ENCODE assay signal across 8 mouse cellular contexts in genomic region chr6:145173781-145174191, GRCm38 (mm10). TPM values are rescaled to one million over a fixed set of nuclear protein-coding genes. Genes with fewer than 3 reads are reported as not detected.
DNase-seq lines count a peak whose midpoint lies in the region; ATAC-seq and TF ChIP-seq lines count a peak whose summit lies in the region.

No protein-coding gene starts in this region.

- 0 out of 2 replicates have a peak overlapping the region, but pooled peaks have one; percentile 6 for H3K4me2 ChIP-seq in hindbrain, embryonic 15.5 days
- no peak overlapping the region for H3K4me2 ChIP-seq in midbrain, postnatal 0 days (ENCODE audit: low read depth, low read length, poor library complexity, severe bottlenecking)

- peak; percentile 67 for DNase-seq in right cerebral cortex, postnatal 4 days
- DNase-seq in right cerebral cortex, adult 2 months (ENCODE audit: low spot score in 2 of 2) = no peak
- DNase-seq in gastrocnemius, postnatal 10 days = peak; percentile 85
- DNase-seq in liver = peak; percentile 62
- DNase-seq in midbrain, postnatal 0 days (ENCODE audit: low spot score) = peak; percentile 63
- peak; percentile 62 to 84 for DNase-seq in urinary bladder, postnatal 36 days (ENCODE audit: low spot score in 2 of 2)
- no peak for DNase-seq in thymus, postnatal 10 days (ENCODE audit: low spot score in 2 of 2)

- no peaks in the 10 kb centered on the region for H3K36me3 ChIP-seq in hindbrain, embryonic 15.5 days
- H3K36me3 ChIP-seq in midbrain, postnatal 0 days (ENCODE audit: insufficient read depth, low read length) = no peaks in the 10 kb centered on the region

- H3K4me1 ChIP-seq in hindbrain, embryonic 15.5 days (replicated peaks) = peaks cover 12% of the 10 kb centered on the region
- H3K4me1 ChIP-seq in midbrain, postnatal 0 days (ENCODE audit: insufficient read depth, low read length) = 0 out of 2 replicates have a peak, but pooled peaks cover 5% of the 10 kb centered on the region

- WGBS in hindbrain, embryonic 15.5 days = 9% methylated on average over 10 of the region's 11 CpGs
- 4% methylated on average over 11 of the region's 11 CpGs for WGBS in midbrain, postnatal 0 days

- no peak overlapping the region for H3K27ac ChIP-seq in hindbrain, embryonic 15.5 days (replicated peaks)
- no peak overlapping the region for H3K27ac ChIP-seq in midbrain, postnatal 0 days (ENCODE audit: low read depth, low read length)

- H3K9ac ChIP-seq in hindbrain, embryonic 15.5 days = no peak overlapping the region
- no peak overlapping the region for H3K9ac ChIP-seq in midbrain, postnatal 0 days (replicated peaks; ENCODE audit: low read length, poor library complexity, severe bottlenecking)

- H3K27me3 ChIP-seq in hindbrain, embryonic 15.5 days = peaks cover 11% of the 10 kb centered on the region
- H3K27me3 ChIP-seq in midbrain, postnatal 0 days (ENCODE audit: insufficient read depth, low read length) = peaks cover 8% of the 10 kb centered on the region

- peak; percentile 80 for ATAC-seq in hindbrain, embryonic 15.5 days (ENCODE audit: low FRiP score, low read depth)
- ATAC-seq in midbrain, postnatal 0 days (ENCODE audit: low FRiP score) = no peak

- no peak overlapping the region for H3K4me3 ChIP-seq in hindbrain, embryonic 15.5 days
- H3K4me3 ChIP-seq in midbrain, postnatal 0 days (ENCODE audit: low read depth, low read length) = no peak overlapping the region

- no peak for TF ChIP-seq CTCF in midbrain, postnatal 0 days (IDR thresholded peaks at IDR 0.05)

- H3K9me3 ChIP-seq in hindbrain, embryonic 15.5 days = no peaks in the 10 kb centered on the region
- no peaks in the 10 kb centered on the region for H3K9me3 ChIP-seq in midbrain, postnatal 0 days (ENCODE audit: low read length)

RNA-seq across cellular contexts. Expression of gene Casc1, which starts 37.0 kb away (rescaled TPM):
- under 1 TPM; 0.19 to 0.29 TPM for total RNA-seq in gastrocnemius, postnatal 10 days (2021)
- 0.88 and 1.3 TPM in 2 replicates for polyA plus RNA-seq in hindbrain, embryonic 15.5 days (2015; fragmentation: Nextera tagmentation; extraction: Ambion mirVana)
- 2.2 and 2.8 TPM in 2 replicates for total RNA-seq in midbrain, postnatal 0 days (2014; rRNA removed)
- polyA plus RNA-seq in midbrain, postnatal 0 days (2015; fragmentation: Nextera tagmentation; extraction: Ambion mirVana) = 0.58 and 1.0 TPM in 2 replicates

RNA-seq across cellular contexts. Expression of gene Etfrf1, which starts 37.1 kb away (rescaled TPM):
- 10 to 100 TPM; 58.8 to 64.4 TPM for total RNA-seq in gastrocnemius, postnatal 10 days (2021)
- polyA plus RNA-seq in hindbrain, embryonic 15.5 days (2015; fragmentation: Nextera tagmentation; extraction: Ambion mirVana) = 27.0 and 27.5 TPM in 2 replicates
- total RNA-seq in midbrain, postnatal 0 days (2014; rRNA removed) = 11.9 and 12.2 TPM in 2 replicates
- polyA plus RNA-seq in midbrain, postnatal 0 days (2015; fragmentation: Nextera tagmentation; extraction: Ambion mirVana) = 27.9 TPM in 2 replicates

RNA-seq across cellular contexts. Expression of gene Lrmp, which starts 58.3 kb away (rescaled TPM):
- 1 to 10 TPM; 1.2 to 4.1 TPM for total RNA-seq in gastrocnemius, postnatal 10 days (2021)
- 0.75 and 1.2 TPM in 2 replicates for polyA plus RNA-seq in hindbrain, embryonic 15.5 days (2015; fragmentation: Nextera tagmentation; extraction: Ambion mirVana)
- total RNA-seq in midbrain, postnatal 0 days (2014; rRNA removed) = 1.8 and 2.9 TPM in 2 replicates
- 0.59 and 1.5 TPM in 2 replicates for polyA plus RNA-seq in midbrain, postnatal 0 days (2015; fragmentation: Nextera tagmentation; extraction: Ambion mirVana)

Comparison
In these comparisons a context has a peak if more than half of its experiments do, and no peak if none do; other contexts are left out.
1. DNase-seq: peak in right cerebral cortex, postnatal 4 days (single experiment), gastrocnemius, postnatal 10 days (single experiment), liver (single experiment), midbrain, postnatal 0 days (single experiment) and urinary bladder, postnatal 36 days (2 of 2); none in right cerebral cortex, adult 2 months (0 of 2) and thymus, postnatal 10 days (0 of 2).